Mouse (Mus musculus): ENCODE measurements around the gene Abcc12.

- no peak for TF ChIP-seq CTCF (IDR thresholded peaks at IDR 0.05; ENCODE audit: low read depth, low read length)
- TF ChIP-seq POLR2A (IDR thresholded peaks at IDR 0.05; ENCODE audit: borderline replicate concordance, low read depth, low read length): no peak
Observed at GRCm38 (mm10) chr8:86578076-86578475, 2.4 kb downstream of the Abcc12 start.
